Mouse (Mus musculus) layer of hippocampus, postnatal 14 days (tissue): Measurements from ENCODE around the gene Tex14. TPM values are rescaled to one million over a fixed set of nuclear protein-coding genes. Genes with fewer than 3 reads are reported as not detected.

ENCODE experiments used
- DNase-seq, 2 experiments: peaks; one replicate each; pipeline ENCODE4 v3.0.0; 2021 to 2022; ENCODE audit warnings: low spot score in 2 of 2, mixed read lengths in 1 of 2
- total RNA-seq, 2 experiments: library from RNA; stranded (reverse); gene quantifications; 2 replicates each; pipeline ENCODE4 v1.2.3; 2021

Gene Tex14
- total RNA-seq, 2 experiments from 2014 or later, result 0.12 to 0.51 TPM

DNA sequence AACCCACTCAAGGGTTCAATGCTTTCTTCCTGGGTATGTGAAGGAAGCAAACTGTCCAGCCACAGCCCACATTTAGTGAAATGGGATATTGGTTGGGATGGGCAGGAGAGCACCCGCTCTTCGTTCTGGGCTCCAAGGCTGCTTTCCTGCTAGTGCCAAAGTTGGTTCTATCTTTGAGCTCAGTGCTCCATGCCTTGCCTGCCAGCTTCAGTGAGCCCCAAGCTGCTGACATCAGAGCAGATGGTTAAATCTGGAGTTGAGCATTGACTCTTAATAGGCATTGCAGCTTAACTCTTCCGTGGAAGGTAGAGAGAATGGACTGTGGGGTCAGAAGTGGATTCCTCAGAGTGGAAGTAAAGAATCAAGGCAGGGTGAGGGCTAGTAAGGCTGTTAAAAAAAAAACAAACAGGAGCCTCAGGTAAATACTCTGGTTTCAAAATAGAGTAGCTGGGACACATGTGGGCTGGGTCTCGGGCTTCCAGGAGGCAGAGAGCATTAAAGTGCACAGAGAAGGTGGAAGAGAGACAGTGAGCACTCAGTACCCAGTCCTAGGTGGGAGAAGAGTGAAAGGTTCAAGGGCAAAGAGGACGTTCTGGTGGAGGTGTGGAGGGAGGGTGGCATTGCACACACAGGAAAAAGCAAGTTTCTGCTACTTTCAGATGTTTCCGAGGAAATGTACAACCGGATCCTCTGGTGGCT is 163.5 kb downstream of the Tex14 start, which contains the start of gene Sept4:
Gene Sept4, plus strand, starts transcription at position 649 of the 699 bp plus-strand sequence.
- DNase-seq, result peak in 1 of 2 experiments; percentile 61

GRCm38 (mm10) chr11:87570743-87571142 is 165.9 kb downstream of the Tex14 start:
- no peak for DNase-seq

DNA sequence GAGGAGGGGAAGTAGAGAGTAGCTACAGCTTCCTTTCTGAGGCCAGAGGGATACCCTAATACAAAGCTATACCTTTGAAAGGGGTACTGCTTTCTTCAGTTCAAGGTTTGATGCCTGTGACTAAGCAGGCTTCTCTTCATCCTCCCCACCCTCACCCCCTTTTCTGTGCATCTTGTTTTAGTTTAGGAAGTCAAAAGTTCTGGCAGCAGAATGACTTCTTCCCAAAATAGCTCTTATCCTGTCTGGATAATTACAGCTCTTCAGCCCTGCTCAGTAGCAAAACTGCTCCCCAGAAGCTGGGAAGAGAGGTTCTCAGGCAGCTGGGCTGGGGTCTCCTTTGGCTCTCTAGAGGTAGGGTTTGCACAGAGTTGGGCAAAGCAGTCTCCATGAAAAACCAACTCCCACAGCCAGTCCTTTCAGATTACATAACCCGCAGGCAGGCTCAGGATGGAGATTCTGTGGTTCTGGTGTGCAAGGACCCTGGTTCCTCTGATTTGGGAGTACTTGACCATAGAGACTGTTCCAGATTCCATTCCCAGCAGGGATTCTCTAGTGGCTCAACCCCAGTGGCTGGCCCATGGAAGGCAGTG is 166.6 kb downstream of the Tex14 start:
- DNase-seq, result no peak

DNA sequence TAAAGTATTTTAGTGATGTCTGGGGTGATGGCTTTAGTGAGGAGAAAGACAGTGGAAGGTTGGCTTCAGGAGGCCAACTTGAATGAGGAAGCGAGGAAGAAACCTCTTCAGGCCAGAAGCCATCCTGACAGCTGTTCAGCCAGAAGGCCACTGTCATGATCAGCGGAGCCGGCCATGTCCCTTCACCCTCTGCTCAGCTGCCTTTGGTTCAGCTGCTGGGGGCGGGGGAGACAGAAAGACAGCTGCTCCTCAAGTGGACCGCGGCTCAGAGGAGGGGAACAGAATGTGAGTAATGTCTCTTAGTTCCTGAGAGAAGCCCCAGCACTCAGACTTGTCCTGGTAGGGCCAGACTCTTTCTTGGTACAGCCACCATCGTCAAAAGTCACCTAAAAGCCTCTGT is 168.9 kb downstream of the Tex14 start:
- DNase-seq, result no peak

DNA sequence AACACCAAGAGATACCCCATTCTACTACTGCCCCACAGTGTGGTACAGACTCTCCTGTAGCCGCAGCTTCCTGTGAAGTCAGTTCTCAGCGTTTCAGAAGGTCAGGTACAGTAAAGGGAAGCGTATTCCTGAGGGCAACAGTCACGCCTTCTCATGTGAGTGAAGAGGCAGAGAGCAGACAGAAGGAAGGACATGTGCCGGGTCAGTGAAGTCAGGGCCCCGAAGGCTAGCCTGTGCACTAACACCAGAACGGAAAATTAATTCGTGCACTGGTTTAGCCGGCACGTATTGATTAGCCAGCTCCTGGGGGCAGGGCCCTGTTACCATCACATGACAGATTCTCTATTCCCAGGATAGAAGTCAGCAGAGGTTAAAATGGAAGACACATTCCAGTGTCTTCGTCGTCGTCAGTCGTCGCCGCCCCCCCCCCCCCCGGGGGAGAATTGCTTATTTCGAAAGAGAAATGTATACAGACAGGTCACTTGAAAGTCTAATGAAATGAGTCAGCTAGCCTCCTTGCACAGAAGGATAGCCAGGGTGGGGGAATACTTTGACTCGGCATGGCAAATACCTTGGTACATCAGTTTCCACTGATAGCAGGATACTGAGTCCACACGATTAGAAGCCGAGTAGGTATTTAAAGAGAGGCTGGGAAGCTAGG is 169.8 kb downstream of the Tex14 start:
- no peak for DNase-seq

GRCm38 (mm10) chr11:87577601-87578248 is 172.9 kb downstream of the Tex14 start:
- no peak for DNase-seq

- DNase-seq, result peak in 1 of 2 experiments; percentile 64
Measured at GRCm38 (mm10) chr11:87578249-87578962, 173.5 kb downstream of the Tex14 start.

DNA sequence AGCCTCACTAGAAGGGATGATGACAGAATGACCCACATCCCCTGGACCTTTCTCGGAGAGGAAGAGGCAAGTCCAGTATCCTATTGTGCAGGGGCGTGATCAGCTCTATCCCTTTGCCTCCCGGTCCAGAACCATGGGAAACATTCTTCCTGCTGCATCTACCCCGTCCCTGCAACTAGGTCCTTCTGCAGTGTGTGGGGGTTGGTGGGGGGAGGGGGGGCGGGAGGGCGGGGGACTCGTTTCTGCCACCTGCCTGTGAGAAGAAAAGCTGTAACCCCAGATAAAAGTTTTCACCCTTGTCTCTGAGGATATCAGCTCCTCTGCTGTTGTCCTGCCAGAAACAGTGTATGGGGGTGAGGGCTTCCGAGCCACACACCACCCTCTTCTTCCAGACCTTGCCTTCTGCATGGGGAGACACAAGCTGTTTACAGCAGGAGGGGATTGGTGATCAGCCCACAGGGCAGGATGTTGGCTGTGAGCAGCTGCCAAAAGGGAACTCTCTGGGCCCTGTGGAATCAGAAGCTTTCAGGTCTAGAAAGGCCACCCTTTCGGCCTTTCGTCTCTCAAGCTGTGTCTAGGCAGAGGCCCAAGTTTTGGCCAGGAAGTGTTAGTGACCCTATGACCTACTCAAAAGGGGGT is 174.2 kb downstream of the Tex14 start:
- peak in 1 of 2 experiments; percentile 53 for DNase-seq

DNA sequence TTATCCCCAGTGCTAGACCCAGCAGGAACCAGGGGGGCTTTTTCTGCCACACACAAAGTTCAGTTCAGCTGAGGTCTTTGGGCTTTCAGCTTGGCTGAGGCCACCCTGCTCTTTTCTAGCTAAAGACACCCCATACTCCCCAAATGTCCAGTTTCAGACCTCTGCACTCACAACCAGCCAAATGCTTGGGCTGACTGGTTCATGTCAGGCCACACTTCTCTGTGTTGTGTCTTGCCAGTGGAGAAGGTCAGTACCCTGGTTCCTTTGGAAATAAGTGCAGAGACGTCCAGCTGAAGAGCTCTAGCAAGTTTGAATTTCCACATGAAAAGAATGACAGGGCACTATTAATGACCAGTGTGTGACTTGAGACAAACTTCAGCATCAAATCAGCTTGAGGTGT is 174.8 kb downstream of the Tex14 start:
- no peak for DNase-seq

- no peak for DNase-seq
Measured at GRCm38 (mm10) chr11:87580543-87581085, 175.7 kb downstream of the Tex14 start.

GRCm38 (mm10) chr11:87581161-87581865 is 176.4 kb downstream of the Tex14 start:
- DNase-seq, result no peak

DNA sequence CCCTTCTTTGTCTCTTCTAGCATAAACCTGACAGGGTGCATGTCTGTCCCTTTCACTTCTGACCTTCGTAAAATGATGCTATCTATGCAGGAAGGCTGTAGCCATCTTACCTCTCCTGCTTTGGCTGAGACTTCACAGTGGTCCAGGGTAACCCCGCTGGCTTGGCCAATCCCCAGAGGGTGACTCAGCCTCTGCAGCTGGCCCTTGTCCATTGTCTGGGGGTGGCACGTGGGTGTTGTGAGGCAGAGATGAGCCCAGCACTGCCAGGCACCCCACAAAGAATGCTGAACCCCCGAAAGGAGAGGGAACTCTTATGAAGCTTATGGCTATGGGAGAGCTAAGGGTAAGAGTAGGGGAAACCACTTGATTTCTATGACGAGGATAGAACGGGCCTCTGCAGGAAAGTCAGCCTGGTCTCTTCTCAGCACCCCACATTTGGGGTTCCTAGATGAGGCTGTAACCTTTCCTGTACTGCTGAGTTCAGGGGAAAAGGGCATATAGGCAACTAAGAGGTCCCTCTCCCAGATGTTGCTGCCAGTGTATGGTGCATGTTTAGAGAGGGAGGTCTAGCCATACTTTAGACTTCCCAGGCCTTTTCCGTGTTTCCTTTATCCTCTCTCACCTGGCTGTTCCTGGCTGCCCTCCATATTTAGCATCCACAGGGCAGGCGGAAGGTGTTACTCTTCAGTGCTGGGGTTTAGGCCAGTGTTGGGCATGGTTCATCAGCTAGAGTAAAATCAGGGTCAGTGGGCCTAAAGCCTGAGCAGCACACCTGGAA is 177.3 kb downstream of the Tex14 start:
- DNase-seq, result no peak

DNA sequence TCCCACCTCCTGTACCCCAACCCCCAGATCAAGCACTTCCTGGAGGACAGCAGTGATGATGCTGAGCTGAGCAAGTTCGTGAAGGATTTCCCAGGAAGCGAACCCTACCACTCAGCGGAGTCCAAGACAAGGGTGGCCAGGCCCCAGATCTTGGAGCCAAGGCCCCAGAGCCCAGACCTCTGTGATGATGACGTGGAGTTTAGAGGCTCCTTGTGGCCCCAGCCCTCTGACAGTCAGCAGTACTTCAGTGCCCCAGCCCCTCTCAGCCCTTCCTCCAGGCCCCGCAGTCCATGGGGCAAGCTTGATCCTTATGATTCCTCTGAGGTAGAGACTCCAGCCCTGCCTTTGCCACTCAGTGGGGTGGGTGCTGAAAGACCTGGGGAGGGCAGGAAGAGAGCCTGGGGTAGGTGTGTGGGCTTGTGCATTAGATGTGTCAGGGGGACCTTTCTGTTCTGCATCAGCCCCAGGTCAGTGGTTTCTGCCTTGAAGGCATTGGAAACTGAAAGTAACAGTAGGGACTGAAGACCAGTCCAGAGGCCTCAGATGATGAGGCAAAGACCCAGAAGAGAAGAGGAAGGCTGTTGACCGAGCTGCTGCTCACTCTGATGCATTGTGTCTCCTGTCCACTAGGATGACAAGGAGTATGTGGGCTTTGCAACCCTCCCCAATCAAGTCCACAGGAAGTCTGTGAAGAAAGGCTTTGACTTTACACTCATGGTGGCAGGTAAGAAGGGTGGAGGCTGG is 178.6 kb downstream of the Tex14 start:
- DNase-seq, result no peak

- DNase-seq, result no peak
Measured at GRCm38 (mm10) chr11:87584711-87585505, 180.0 kb downstream of the Tex14 start.

DNA sequence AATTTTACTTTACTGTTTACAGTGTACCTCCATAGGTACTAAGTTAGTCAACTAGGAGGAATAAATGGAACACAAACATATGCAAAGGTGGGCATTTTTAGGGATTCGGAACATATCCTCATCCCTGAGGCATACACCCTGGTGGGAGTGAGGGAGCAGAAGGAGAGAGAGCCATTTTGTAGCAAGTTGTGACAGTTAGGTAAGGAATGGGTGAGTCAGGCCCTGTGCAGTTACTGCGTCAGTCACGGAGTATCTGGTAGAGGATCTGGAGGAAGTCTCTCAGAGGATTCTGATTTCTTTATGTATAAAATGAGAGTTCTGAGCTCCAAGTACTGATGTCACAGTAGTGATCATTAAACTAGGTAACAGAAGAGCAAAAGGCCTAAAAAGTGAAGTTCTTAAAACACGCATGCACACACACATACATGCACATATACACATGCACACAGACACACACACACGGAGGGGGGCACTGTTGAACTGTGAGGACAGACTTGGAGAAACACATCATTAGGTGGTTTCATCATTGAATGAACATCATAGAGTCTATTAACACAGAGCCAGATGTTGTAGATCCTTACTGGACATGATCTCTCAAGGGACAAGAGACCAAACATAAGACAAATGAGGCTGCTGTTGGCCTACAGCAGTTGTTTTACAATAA is 182.5 kb downstream of the Tex14 start:
- DNase-seq, result no peak

DNA sequence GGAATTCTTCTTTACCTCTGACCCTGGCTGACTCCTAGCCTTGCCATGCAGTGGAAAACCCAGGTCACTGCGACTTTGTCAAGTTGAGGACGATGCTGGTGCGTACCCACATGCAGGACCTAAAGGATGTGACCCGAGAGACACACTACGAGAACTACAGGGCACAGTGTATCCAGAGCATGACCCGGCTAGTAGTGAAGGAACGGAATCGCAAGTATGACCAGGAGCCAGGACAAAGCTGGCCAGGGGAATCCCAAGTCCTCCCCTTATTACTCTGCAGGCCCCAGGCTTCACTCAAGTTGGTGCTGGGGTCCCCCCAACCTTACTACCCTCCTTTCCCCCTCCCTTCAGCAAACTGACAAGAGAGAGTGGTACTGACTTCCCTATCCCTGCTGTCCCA is 184.7 kb downstream of the Tex14 start:
- no peak for DNase-seq
